Mouse (Mus musculus) stomach, postnatal 0 days (tissue): ENCODE data around the gene Paics. TPM values are rescaled to one million over a fixed set of nuclear protein-coding genes. Genes with fewer than 3 reads are reported as not detected.
A peak's percentile ranks its signal among the peaks of the same experiment; 100 is the strongest.

ENCODE experiments used
- ATAC-seq: fragments of 200-750 bp; cut with Nextera tagmentation; 2 replicates; pipeline ENCODE4 v1.8.0; 2017; ENCODE audit not compliant: low FRiP score, low TSS enrichment
- DNase-seq: peaks from one replicate; pipeline ENCODE4 v3.0.0-alpha.2; 2016; ENCODE audit warnings: low spot score
- H3K27ac ChIP-seq: fragments of 300-500 bp; sonication (generic); replicated peaks from 2 replicates; pipeline ENCODE4 v1.5.1; 2014; ENCODE audit warnings: mild to moderate bottlenecking, control low read depth
- H3K27me3 ChIP-seq: fragments of 300-500 bp; sonication (generic); 2 replicates; pipeline ENCODE4 v1.6.1; 2014; ENCODE audit warnings: low read length; ENCODE audit not compliant: control insufficient read depth, insufficient read depth
- H3K36me3 ChIP-seq: fragments of 300-500 bp; sonication (generic); 2 replicates; pipeline ENCODE4 v1.6.1; 2014; ENCODE audit warnings: low read length, mixed read lengths; ENCODE audit not compliant: control insufficient read depth, insufficient read depth
- H3K4me1 ChIP-seq: fragments of 300-500 bp; sonication (generic); replicated peaks from 2 replicates; pipeline ENCODE4 v1.6.1; 2014; ENCODE audit warnings: antibody characterized with exemption; ENCODE audit not compliant: control insufficient read depth, insufficient read depth
- H3K4me2 ChIP-seq: fragments of 300-500 bp; sonication (generic); replicated peaks from 2 replicates; pipeline ENCODE4 v1.6.1; 2014; ENCODE audit warnings: low read depth, mild to moderate bottlenecking, control low read depth, moderate library complexity
- H3K4me3 ChIP-seq: fragments of 300-500 bp; sonication (generic); 2 replicates; pipeline ENCODE4 v1.5.1; 2014; ENCODE audit warnings: low read depth, low read length, control low read depth
- H3K9ac ChIP-seq: fragments of 300-500 bp; sonication (generic); 2 replicates; pipeline ENCODE4 v1.6.1; 2014; ENCODE audit warnings: mild to moderate bottlenecking, low read length, control low read depth, mixed read lengths
- H3K9me3 ChIP-seq: fragments of 300-500 bp; sonication (generic); 2 replicates; pipeline ENCODE4 v1.6.1; 2016; ENCODE audit warnings: low read length; ENCODE audit not compliant: control insufficient read depth
- CTCF ChIP-seq: IDR thresholded peaks from 2 replicates; pipeline ENCODE4 v1.5.1; 2016; ENCODE audit warnings: antibody characterized with exemption, low read depth, mild to moderate bottlenecking, moderate library complexity
- EP300 ChIP-seq: optimal IDR thresholded peaks from 2 replicates; pipeline ENCODE3; 2016; ENCODE audit warnings: antibody characterized with exemption
- WGBS: fragments of 180-500 bp; shearing (Covaris S2); extraction: QIAGEN DNeasy Blood & Tissue Kit; methylation state at CpG from one replicate; pipeline ENCODE4 v1.1.7; 2014; 5-methylcytosine and 5-hydroxymethylcytosine counted together
- polyA plus RNA-seq: library from polyadenylated mRNA; unstranded; fragments of >200 nt; fragmentation: Nextera tagmentation; extraction: Ambion mirVana; gene quantifications from 2 replicates; pipeline ENCODE4 v1.2.1, GENCODE M21; 2015

The Paics gene
- polyA plus RNA-seq, 1 experiment from 2014 or later = 91.7 TPM

GRCm38 (mm10) chr5:76929180-76929877, 21.8 kb upstream of the Paics start:
- DNase-seq = no peak
- no peak overlapping the region for H3K4me2 ChIP-seq
- H3K9me3 ChIP-seq = no peaks in the 10 kb centered on the region

GRCm38 (mm10) chr5:76939717-76940116, 11.4 kb upstream of the Paics start:
- no peak overlapping the region for H3K4me3 ChIP-seq
- H3K27me3 ChIP-seq = no peaks in the 10 kb centered on the region
- TF ChIP-seq CTCF = no peak
- TF ChIP-seq EP300 = no peak
- no peaks in the 10 kb centered on the region for H3K36me3 ChIP-seq
- no peak overlapping the region for H3K27ac ChIP-seq
- no peaks in the 10 kb centered on the region for H3K9me3 ChIP-seq
- H3K4me1 ChIP-seq = no peaks in the 10 kb centered on the region
- no peak overlapping the region for H3K9ac ChIP-seq
- WGBS = 84% methylated on average over 8 of the region's 8 CpGs
- no peak for ATAC-seq
- DNase-seq = no peak
- no peak overlapping the region for H3K4me2 ChIP-seq

More at GRCm38 (mm10) chr5:76929180-76929877, 21.8 kb upstream of the Paics start:
- Histone ChIP-seq H3K27me3 (no peaks in the 10 kb centered on the region), H3K9ac (no peak overlapping the region), H3K4me3 (no peak overlapping the region), H3K4me1 (no peaks in the 10 kb centered on the region), H3K27ac (no peak overlapping the region), H3K36me3 (peaks cover 11% of the 10 kb centered on the region; the same call in 1 of the 2 replicates)
- TF ChIP-seq EP300 = no peak
- TF ChIP-seq CTCF = no peak
- 0 out of 2 replicates have a peak, but pooled peaks have one; percentile 49 for ATAC-seq
- WGBS = 63% methylated on average over 7 of the region's 7 CpGs

GRCm38 (mm10) chr5:76941975-76942374, 9.1 kb upstream of the Paics start:
- WGBS = 48% methylated on average over 4 of the region's 4 CpGs
- Histone ChIP-seq H3K4me2 (no peak overlapping the region), H3K27me3 (no peaks in the 10 kb centered on the region), H3K9ac (no peak overlapping the region), H3K9me3 (no peaks in the 10 kb centered on the region), H3K36me3 (no peaks in the 10 kb centered on the region), H3K27ac (no peak overlapping the region), H3K4me1 (no peaks in the 10 kb centered on the region), H3K4me3 (no peak overlapping the region)
- ATAC-seq (no peak), DNase-seq (no peak)
- TF ChIP-seq EP300 = no peak
- TF ChIP-seq CTCF = no peak

- no peak for TF ChIP-seq CTCF
- no peak for TF ChIP-seq EP300
Observed at GRCm38 (mm10) chr5:76942505-76942904, 8.6 kb upstream of the Paics start.

GRCm38 (mm10) chr5:76944965-76945677, 6.0 kb upstream of the Paics start:
- no peak for DNase-seq
- H3K4me2 ChIP-seq = no peak overlapping the region
- no peaks in the 10 kb centered on the region for H3K9me3 ChIP-seq
- H3K36me3 ChIP-seq = no peaks in the 10 kb centered on the region
- H3K27ac ChIP-seq = no peak overlapping the region
- H3K4me1 ChIP-seq = no peaks in the 10 kb centered on the region
- H3K9ac ChIP-seq = no peak overlapping the region
- H3K27me3 ChIP-seq = no peaks in the 10 kb centered on the region
- no peak for TF ChIP-seq EP300
- WGBS = 69% methylated on average over 6 of the region's 6 CpGs
- no peak for ATAC-seq
- no peak overlapping the region for H3K4me3 ChIP-seq

More at GRCm38 (mm10) chr5:76942505-76942904, 8.6 kb upstream of the Paics start:
- Histone ChIP-seq H3K4me3 (no peak overlapping the region), H3K36me3 (no peaks in the 10 kb centered on the region), H3K27ac (no peak overlapping the region), H3K4me2 (no peak overlapping the region), H3K27me3 (no peaks in the 10 kb centered on the region), H3K4me1 (no peaks in the 10 kb centered on the region), H3K9ac (no peak overlapping the region), H3K9me3 (no peaks in the 10 kb centered on the region)
- 57% methylated on average over 4 of the region's 4 CpGs for WGBS
- DNase-seq (no peak), ATAC-seq (peak; percentile 73)

- ATAC-seq = no peak
- H3K36me3 ChIP-seq = no peaks in the 10 kb centered on the region
- H3K27ac ChIP-seq = no peak overlapping the region
- no peaks in the 10 kb centered on the region for H3K27me3 ChIP-seq
- no peak overlapping the region for H3K4me2 ChIP-seq
- H3K4me1 ChIP-seq = no peaks in the 10 kb centered on the region
- no peak overlapping the region for H3K4me3 ChIP-seq
- no peak overlapping the region for H3K9ac ChIP-seq
- no peak for DNase-seq
- TF ChIP-seq EP300 (no peak), CTCF (no peak)
- 84% methylated on average over 2 of the region's 2 CpGs for WGBS
- no peaks in the 10 kb centered on the region for H3K9me3 ChIP-seq
Observed at GRCm38 (mm10) chr5:76945678-76946033, 5.5 kb upstream of the Paics start.
